Mouse (Mus musculus) brain, embryonic 14.5 days (tissue): ENCODE results near the gene Hsh2d.

ENCODE experiments used
- CTCF ChIP-seq: fragments of 200-500 bp; IDR thresholded peaks from 2 replicates; pipeline ENCODE4 v1.5.1; 2012; ENCODE audit warnings: inconsistent platforms, mild to moderate bottlenecking, moderate library complexity, borderline replicate concordance; ENCODE audit not compliant: insufficient read depth, insufficient read length; ENCODE audit errors: extremely low read depth
- POLR2A ChIP-seq: fragments of 200-500 bp; IDR thresholded peaks from 2 replicates; pipeline ENCODE4 v1.6.1; 2012; ENCODE audit warnings: mild to moderate bottlenecking, inconsistent platforms, borderline replicate concordance; ENCODE audit not compliant: poor library complexity, insufficient read depth, insufficient read length, severe bottlenecking; ENCODE audit errors: extremely low read depth

DNA sequence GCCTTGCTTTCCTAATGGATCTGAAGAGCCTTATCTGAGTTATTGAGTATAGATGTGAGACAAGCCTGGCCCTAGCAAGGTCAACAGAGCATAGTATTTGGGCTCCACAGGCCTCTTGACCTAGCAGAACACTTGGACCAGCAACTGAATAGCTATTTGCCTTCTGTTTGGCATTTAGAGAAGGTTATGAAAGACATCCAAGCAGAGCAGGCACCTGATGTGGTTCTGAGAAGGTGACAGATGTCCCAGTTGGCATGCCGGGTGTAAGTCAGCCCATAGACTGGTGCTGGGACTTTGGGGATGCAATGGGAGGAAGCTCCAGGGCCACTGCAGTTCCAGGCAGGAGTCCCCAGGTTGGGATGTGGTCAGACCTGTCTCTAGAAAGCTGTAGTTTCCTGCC is 52.8 kb downstream of the Hsh2d start:
- no peak for TF ChIP-seq CTCF
- TF ChIP-seq POLR2A = no peak
